Mouse (Mus musculus) limb, embryonic 11.5 days (tissue): ENCODE measurements around the gene Prpf6. TPM values are rescaled to one million over a fixed set of nuclear protein-coding genes. Genes with fewer than 3 reads are reported as not detected.

Experiments used
- ATAC-seq: fragments of 200-750 bp; cut with Nextera tagmentation; 2 replicates; pipeline ENCODE4 v1.8.0; 2017; ENCODE audit warnings: low read depth; ENCODE audit not compliant: insufficient number of reproducible peaks, low FRiP score, low TSS enrichment
- DNase-seq: peaks from one replicate; pipeline ENCODE4 v3.0.0-alpha.2; 2015; ENCODE audit warnings: low spot score
- H3K27ac ChIP-seq: fragments of 300-500 bp; sonication (generic); replicated peaks from 2 replicates; pipeline ENCODE4 v1.5.1; 2014; ENCODE audit warnings: low read depth, mild to moderate bottlenecking, low read length
- H3K27me3 ChIP-seq: fragments of 300-500 bp; sonication (generic); 2 replicates; pipeline ENCODE4 v1.6.1; 2014; ENCODE audit warnings: mild to moderate bottlenecking, low read length, mixed read lengths; ENCODE audit not compliant: control insufficient read depth, insufficient read depth
- H3K36me3 ChIP-seq: fragments of 300-500 bp; sonication (generic); 2 replicates; pipeline ENCODE4 v1.6.1; 2014; ENCODE audit warnings: mild to moderate bottlenecking, low read length, moderate library complexity, mixed read lengths; ENCODE audit not compliant: control insufficient read depth, insufficient read depth
- H3K4me1 ChIP-seq: fragments of 300-500 bp; sonication (generic); 2 replicates; pipeline ENCODE4 v1.6.1; 2014; ENCODE audit warnings: low read length, mixed read lengths; ENCODE audit not compliant: control insufficient read depth, insufficient read depth
- H3K4me2 ChIP-seq: fragments of 300-500 bp; sonication (generic); 2 replicates; pipeline ENCODE4 v1.6.1; 2014; ENCODE audit warnings: low read depth, mild to moderate bottlenecking, moderate library complexity; ENCODE audit not compliant: severe bottlenecking
- H3K4me3 ChIP-seq: fragments of 300-500 bp; sonication (generic); 2 replicates; pipeline ENCODE4 v1.5.1; 2014; ENCODE audit warnings: low read depth, low read length
- H3K9ac ChIP-seq: fragments of 300-500 bp; sonication (generic); 2 replicates; pipeline ENCODE4 v1.6.1; 2014; ENCODE audit warnings: mild to moderate bottlenecking, low read length
- H3K9me3 ChIP-seq: fragments of 300-500 bp; sonication (generic); 2 replicates; pipeline ENCODE4 v1.6.1; 2016; ENCODE audit warnings: low read length; ENCODE audit not compliant: control insufficient read depth
- WGBS: fragments of 180-500 bp; shearing (Covaris S2); extraction: QIAGEN DNeasy Blood & Tissue Kit; methylation state at CpG from one replicate; pipeline ENCODE4 v1.1.7; 2014; 5-methylcytosine and 5-hydroxymethylcytosine counted together
- polyA plus RNA-seq: library from polyadenylated mRNA; unstranded; fragments of >200 nt; fragmentation: Nextera tagmentation; extraction: Ambion mirVana; gene quantifications from 2 replicates; pipeline ENCODE4 v1.2.1, GENCODE M21; 2014

Gene Prpf6
- polyA plus RNA-seq, 1 experiment from 2014 or later, result 78.7 TPM

- 68% methylated on average over 4 of the region's 4 CpGs for WGBS
- DNase-seq, result no peak
- ATAC-seq, result no peak
- no peak overlapping the region for H3K27ac ChIP-seq
- no peaks in the 10 kb centered on the region for H3K27me3 ChIP-seq
- H3K9me3 ChIP-seq, result no peaks in the 10 kb centered on the region
- no peak overlapping the region for H3K4me3 ChIP-seq
- peaks cover 9% of the 10 kb centered on the region for H3K4me1 ChIP-seq
- H3K4me2 ChIP-seq, result no peak overlapping the region
- H3K36me3 ChIP-seq, result no peaks in the 10 kb centered on the region; the same call in 1 of the 2 replicates
- no peak overlapping the region for H3K9ac ChIP-seq
Measured at GRCm38 (mm10) chr2:181683381-181683780, 91.7 kb downstream of the Prpf6 start.

- no peak for DNase-seq
- Histone ChIP-seq H3K4me3 (no peak overlapping the region), H3K4me1 (peaks cover 7% of the 10 kb centered on the region)
Measured at GRCm38 (mm10) chr2:181684713-181685112, 93.0 kb downstream of the Prpf6 start.

GRCm38 (mm10) chr2:181685686-181686085, 94.0 kb downstream of the Prpf6 start:
- 93% methylated on average over 4 of the region's 4 CpGs for WGBS
- ATAC-seq, result no peak

More at GRCm38 (mm10) chr2:181684713-181685112, 93.0 kb downstream of the Prpf6 start:
- Histone ChIP-seq H3K4me2 (no peak overlapping the region), H3K27me3 (no peaks in the 10 kb centered on the region), H3K9ac (no peak overlapping the region), H3K9me3 (no peaks in the 10 kb centered on the region), H3K27ac (no peak overlapping the region), H3K36me3 (peaks cover 6% of the 10 kb centered on the region; the same call in 1 of the 2 replicates)
- ATAC-seq, result no peak
- 89% methylated on average over 1 of the region's 1 CpGs for WGBS

GRCm38 (mm10) chr2:181687586-181687985, 95.9 kb downstream of the Prpf6 start:
- DNase-seq (no peak), ATAC-seq (no peak)
- Histone ChIP-seq H3K9me3 (no peaks in the 10 kb centered on the region), H3K9ac (no peak overlapping the region), H3K27me3 (no peaks in the 10 kb centered on the region), H3K4me3 (no peak overlapping the region), H3K4me2 (no peak overlapping the region), H3K36me3 (peaks cover 6% of the 10 kb centered on the region; the same call in 1 of the 2 replicates), H3K4me1 (peaks cover 3% of the 10 kb centered on the region), H3K27ac (no peak overlapping the region)
- WGBS, result 92% methylated on average over 8 of the region's 8 CpGs

More at GRCm38 (mm10) chr2:181685686-181686085, 94.0 kb downstream of the Prpf6 start:
- peaks cover 6% of the 10 kb centered on the region for H3K4me1 ChIP-seq
- no peak overlapping the region for H3K4me3 ChIP-seq
- no peak overlapping the region for H3K9ac ChIP-seq
- H3K4me2 ChIP-seq, result no peak overlapping the region
- H3K36me3 ChIP-seq, result peaks cover 6% of the 10 kb centered on the region; the same call in 1 of the 2 replicates
- DNase-seq, result no peak
- no peaks in the 10 kb centered on the region for H3K27me3 ChIP-seq
- H3K9me3 ChIP-seq, result no peaks in the 10 kb centered on the region
- no peak overlapping the region for H3K27ac ChIP-seq

GRCm38 (mm10) chr2:181689466-181690160, 97.9 kb downstream of the Prpf6 start:
- no peak for ATAC-seq
- peaks cover 6% of the 10 kb centered on the region; the same call in 1 of the 2 replicates for H3K36me3 ChIP-seq

GRCm38 (mm10) chr2:181691083-181691482, 99.4 kb downstream of the Prpf6 start:
- H3K36me3 ChIP-seq, result peaks cover 6% of the 10 kb centered on the region; the same call in 1 of the 2 replicates
- H3K9me3 ChIP-seq, result no peaks in the 10 kb centered on the region
- no peak overlapping the region for H3K4me3 ChIP-seq
- ATAC-seq (no peak), DNase-seq (no peak)
- no peak overlapping the region for H3K27ac ChIP-seq
- WGBS, result 87% methylated on average over 6 of the region's 6 CpGs
- no peak overlapping the region for H3K4me2 ChIP-seq
- peaks cover 9% of the 10 kb centered on the region for H3K4me1 ChIP-seq
- no peaks in the 10 kb centered on the region for H3K27me3 ChIP-seq
- H3K9ac ChIP-seq, result no peak overlapping the region

More at GRCm38 (mm10) chr2:181689466-181690160, 97.9 kb downstream of the Prpf6 start:
- WGBS, result 93% methylated on average over 10 of the region's 10 CpGs
- Histone ChIP-seq H3K4me1 (peaks cover 9% of the 10 kb centered on the region), H3K27ac (no peak overlapping the region), H3K4me2 (no peak overlapping the region), H3K9me3 (no peaks in the 10 kb centered on the region), H3K9ac (no peak overlapping the region), H3K27me3 (no peaks in the 10 kb centered on the region), H3K4me3 (no peak overlapping the region)
- DNase-seq, result no peak

GRCm38 (mm10) chr2:181691571-181691970, 99.9 kb downstream of the Prpf6 start:
- WGBS, result 91% methylated on average over 4 of the region's 4 CpGs
- H3K9ac ChIP-seq, result no peak overlapping the region
- no peak overlapping the region for H3K4me2 ChIP-seq
- no peaks in the 10 kb centered on the region for H3K27me3 ChIP-seq
- no peak overlapping the region for H3K27ac ChIP-seq
- DNase-seq, result no peak
- peaks cover 6% of the 10 kb centered on the region; the same call in 1 of the 2 replicates for H3K36me3 ChIP-seq
- H3K9me3 ChIP-seq, result no peaks in the 10 kb centered on the region
- no peak overlapping the region for H3K4me3 ChIP-seq
- no peak for ATAC-seq
- peaks cover 9% of the 10 kb centered on the region for H3K4me1 ChIP-seq

GRCm38 (mm10) chr2:181692304-181692703, 100.6 kb downstream of the Prpf6 start:
- 89% methylated on average over 3 of the region's 3 CpGs for WGBS
- Histone ChIP-seq H3K9me3 (no peaks in the 10 kb centered on the region), H3K27ac (no peak overlapping the region), H3K4me1 (peaks cover 9% of the 10 kb centered on the region), H3K9ac (no peak overlapping the region; the same call in 1 of the 2 replicates), H3K27me3 (no peaks in the 10 kb centered on the region), H3K4me2 (no peak overlapping the region), H3K4me3 (peak overlapping the region; percentile 76), H3K36me3 (peaks cover 6% of the 10 kb centered on the region; the same call in 1 of the 2 replicates)
- no peak for ATAC-seq
- DNase-seq, result no peak
